Mouse (Mus musculus): ENCODE results near the gene Sema7a. TPM values are rescaled to one million over a fixed set of nuclear protein-coding genes. Genes with fewer than 3 reads are reported as not detected.
A peak's percentile ranks its signal among the peaks of the same experiment; 100 is the strongest.

Sema7a gene
- 10 to 100 TPM in 1 of 4 experiments, 1 to 10 TPM in 3; 5.9 to 11.0 (median 7.8) TPM for total RNA-seq (2022)

- peak; percentile 39 to 58 for DNase-seq (ENCODE audit: low spot score in 2 of 2)
These were observed at the start of gene Sema7a for GRCm38 (mm10) chr9:57939431-57940348. Sema7a (plus strand) TSS chr9:57940112.

- DNase-seq (ENCODE audit: low spot score in 2 of 2) = no peak
These were observed 39.4 kb upstream of the Sema7a start for GRCm38 (mm10) chr9:57900478-57900877.

- no peak for DNase-seq (ENCODE audit: low spot score in 2 of 2)
These were observed 38.7 kb upstream of the Sema7a start for GRCm38 (mm10) chr9:57901197-57901596.

- no peak for DNase-seq (ENCODE audit: low spot score in 2 of 2)
These were observed 38.3 kb upstream of the Sema7a start for GRCm38 (mm10) chr9:57901601-57902000.

GRCm38 (mm10) chr9:57902132-57902531 is 37.8 kb upstream of the Sema7a start:
- DNase-seq (ENCODE audit: low spot score in 2 of 2) = no peak

GRCm38 (mm10) chr9:57903589-57904249 is 36.2 kb upstream of the Sema7a start:
- no peak for DNase-seq (ENCODE audit: low spot score in 2 of 2)

- no peak for DNase-seq (ENCODE audit: low spot score in 2 of 2)
These were observed 35.7 kb upstream of the Sema7a start for GRCm38 (mm10) chr9:57904250-57904644.

GRCm38 (mm10) chr9:57907206-57907605 is 32.7 kb upstream of the Sema7a start:
- no peak for DNase-seq (ENCODE audit: low spot score in 2 of 2)

GRCm38 (mm10) chr9:57910254-57911160 is 29.4 kb upstream of the Sema7a start, which contains the start of gene Ubl7:
Ubl7 (plus strand) TSS chr9:57910979.
- peak; percentile 82 for DNase-seq (ENCODE audit: low spot score in 2 of 2)

GRCm38 (mm10) chr9:57912571-57912970 is 27.3 kb upstream of the Sema7a start:
- DNase-seq (ENCODE audit: low spot score in 2 of 2) = no peak

GRCm38 (mm10) chr9:57921491-57922060 is 18.3 kb upstream of the Sema7a start:
- DNase-seq (ENCODE audit: low spot score in 2 of 2) = no peak

GRCm38 (mm10) chr9:57922381-57922780 is 17.5 kb upstream of the Sema7a start:
- DNase-seq (ENCODE audit: low spot score in 2 of 2) = no peak

GRCm38 (mm10) chr9:57923046-57923445 is 16.9 kb upstream of the Sema7a start:
- DNase-seq (ENCODE audit: low spot score in 2 of 2) = no peak

GRCm38 (mm10) chr9:57931166-57931767 is 8.6 kb upstream of the Sema7a start:
- no peak for DNase-seq (ENCODE audit: low spot score in 2 of 2)

- DNase-seq (ENCODE audit: low spot score in 2 of 2) = no peak
These were observed 7.7 kb upstream of the Sema7a start for GRCm38 (mm10) chr9:57932253-57932652.

- no peak for DNase-seq (ENCODE audit: low spot score in 2 of 2)
These were observed 6.9 kb upstream of the Sema7a start for GRCm38 (mm10) chr9:57932831-57933602.

- peak; percentile 66 to 75 for DNase-seq (ENCODE audit: low spot score in 2 of 2)
These were observed 4.1 kb upstream of the Sema7a start for GRCm38 (mm10) chr9:57935683-57936437.

GRCm38 (mm10) chr9:57937171-57937570 is 2.7 kb upstream of the Sema7a start:
- DNase-seq (ENCODE audit: low spot score in 2 of 2) = no peak

GRCm38 (mm10) chr9:57937651-57938050 is 2.3 kb upstream of the Sema7a start:
- DNase-seq (ENCODE audit: low spot score in 2 of 2) = no peak

Data from gastrocnemius, adult 8-10 months (tissue).